Mouse (Mus musculus): Measurements from ENCODE around the gene Snai1. TPM values are rescaled to one million over a fixed set of nuclear protein-coding genes. Genes with fewer than 3 reads are reported as not detected.

The Snai1 gene
- total RNA-seq, 2 experiments from 2014 or later: 0.52 to 0.88 TPM

DNA sequence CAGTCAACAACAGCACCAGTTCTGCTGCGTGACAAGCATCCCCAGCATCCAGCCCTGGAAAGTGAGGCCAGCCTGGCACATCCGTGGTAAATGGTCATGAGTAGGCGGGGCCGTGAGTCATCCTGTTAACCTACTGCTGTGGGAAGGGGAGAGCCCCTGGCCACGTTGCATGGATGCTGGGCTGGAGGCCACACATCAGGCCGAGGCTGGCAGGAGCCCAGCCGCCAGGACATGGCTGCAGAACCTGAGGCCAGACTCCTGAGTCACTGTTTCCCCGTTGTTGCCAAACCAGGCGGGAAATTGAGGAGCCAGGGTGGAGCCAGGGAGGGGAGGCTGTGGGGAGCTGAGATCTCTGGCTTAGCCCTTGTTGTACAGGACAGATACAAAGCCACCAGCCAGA lies 36.8 kb downstream of the Snai1 start:
- DNase-seq (ENCODE audit: low spot score in 2 of 2): no peak
- intact Hi-C loops (cut with DNase I): no loop called here

DNA sequence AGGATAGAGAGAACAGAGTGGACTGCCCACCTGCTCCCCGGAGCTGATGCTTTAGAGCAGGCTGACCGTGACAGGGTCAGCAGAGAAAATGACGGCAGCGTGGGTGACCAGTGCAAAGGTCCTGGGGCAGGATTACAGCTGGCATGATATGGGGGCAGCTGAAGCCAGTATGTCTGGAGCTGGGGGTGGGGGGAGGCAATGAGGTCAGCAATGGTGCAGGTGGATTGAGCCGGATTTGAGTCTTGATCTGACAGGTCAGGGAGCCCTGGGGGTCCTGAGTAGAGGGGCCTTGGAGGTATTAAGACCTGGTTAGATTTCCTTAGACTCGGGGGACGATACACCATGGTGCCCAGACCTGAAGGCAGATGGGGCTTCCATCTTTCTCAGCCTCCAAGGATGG lies 37.6 kb downstream of the Snai1 start:
- DNase-seq (ENCODE audit: low spot score in 2 of 2): no peak
- intact Hi-C loops (cut with DNase I): no loop called here

DNA sequence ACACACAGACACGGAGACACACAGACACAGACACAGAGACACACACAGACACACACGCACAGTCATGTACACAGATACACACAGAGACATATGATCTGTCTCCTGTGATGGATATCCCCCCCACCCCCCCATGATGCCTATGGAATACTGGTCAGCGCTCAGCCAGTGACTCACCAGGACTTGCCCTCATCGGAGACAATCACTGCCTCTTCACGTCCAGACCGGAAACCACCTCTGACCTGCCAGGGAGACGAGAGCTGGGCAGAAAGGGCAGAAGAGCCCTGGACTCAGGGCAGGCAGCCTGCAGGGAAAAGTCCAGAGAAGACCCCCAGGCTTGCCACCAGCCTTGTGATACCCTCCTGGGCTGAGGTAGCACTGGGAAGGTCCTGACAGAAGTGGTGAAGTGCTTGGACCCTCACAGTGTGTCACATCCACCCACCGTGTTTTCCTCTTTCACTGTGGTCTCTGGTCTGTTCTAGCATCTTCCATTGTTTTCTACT lies 38.2 kb downstream of the Snai1 start:
- no peak for DNase-seq (ENCODE audit: low spot score in 2 of 2)
- intact Hi-C loops (cut with DNase I): no loop called here

DNA sequence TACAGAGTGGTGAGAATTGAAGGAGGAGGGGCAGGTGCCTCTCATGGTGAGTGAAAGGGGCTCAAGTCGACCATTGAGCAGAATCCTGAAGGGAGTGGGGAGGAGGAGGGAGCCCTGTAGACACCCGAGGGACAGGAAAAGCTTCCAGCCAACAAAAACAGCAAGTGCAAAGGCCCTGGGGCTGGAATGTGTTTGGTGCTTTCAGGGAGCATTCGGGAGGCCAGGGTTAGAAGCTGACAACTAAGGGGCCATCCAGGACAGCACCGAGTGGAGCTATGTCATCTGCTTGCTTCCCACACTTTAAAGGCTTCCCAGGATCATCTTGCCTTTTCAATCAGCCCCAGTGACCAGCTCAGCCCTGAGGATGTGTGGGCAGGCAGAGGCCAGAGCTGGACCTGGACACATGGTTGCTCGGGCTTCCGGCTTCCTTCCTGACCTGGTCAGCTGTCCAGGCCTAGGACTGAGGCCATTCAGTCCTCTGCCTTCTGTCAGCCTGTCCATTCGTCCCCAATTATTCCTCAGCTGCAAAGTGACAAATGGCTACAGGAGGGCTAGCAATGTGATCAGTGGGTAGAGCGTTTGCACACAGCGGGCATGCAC lies 39.3 kb downstream of the Snai1 start:
- intact Hi-C loops (cut with DNase I): no loop called here
- no peak for DNase-seq (ENCODE audit: low spot score in 2 of 2)

DNA sequence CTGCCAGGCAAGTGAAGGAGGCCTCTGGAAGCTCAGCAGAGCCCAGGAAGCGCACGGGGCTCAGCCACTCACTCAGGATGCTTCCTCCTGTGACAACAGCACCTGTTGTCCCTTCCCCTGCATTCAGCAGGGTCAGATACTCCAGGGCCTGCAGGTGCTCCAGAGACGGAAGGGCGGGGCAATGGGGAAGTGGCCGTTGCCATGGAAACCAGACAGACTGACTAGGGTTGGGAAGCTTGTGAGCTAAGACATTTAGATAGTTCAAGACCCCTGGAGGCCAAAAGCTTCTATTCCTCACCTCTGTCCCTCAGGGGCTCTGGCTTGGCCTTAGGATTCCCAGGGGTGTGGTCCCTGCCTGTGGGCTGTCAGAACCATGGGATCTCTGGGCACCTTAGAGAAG lies 40.5 kb downstream of the Snai1 start:
- intact Hi-C loops (cut with DNase I): no loop called here
- no peak for DNase-seq (ENCODE audit: low spot score in 2 of 2)

DNA sequence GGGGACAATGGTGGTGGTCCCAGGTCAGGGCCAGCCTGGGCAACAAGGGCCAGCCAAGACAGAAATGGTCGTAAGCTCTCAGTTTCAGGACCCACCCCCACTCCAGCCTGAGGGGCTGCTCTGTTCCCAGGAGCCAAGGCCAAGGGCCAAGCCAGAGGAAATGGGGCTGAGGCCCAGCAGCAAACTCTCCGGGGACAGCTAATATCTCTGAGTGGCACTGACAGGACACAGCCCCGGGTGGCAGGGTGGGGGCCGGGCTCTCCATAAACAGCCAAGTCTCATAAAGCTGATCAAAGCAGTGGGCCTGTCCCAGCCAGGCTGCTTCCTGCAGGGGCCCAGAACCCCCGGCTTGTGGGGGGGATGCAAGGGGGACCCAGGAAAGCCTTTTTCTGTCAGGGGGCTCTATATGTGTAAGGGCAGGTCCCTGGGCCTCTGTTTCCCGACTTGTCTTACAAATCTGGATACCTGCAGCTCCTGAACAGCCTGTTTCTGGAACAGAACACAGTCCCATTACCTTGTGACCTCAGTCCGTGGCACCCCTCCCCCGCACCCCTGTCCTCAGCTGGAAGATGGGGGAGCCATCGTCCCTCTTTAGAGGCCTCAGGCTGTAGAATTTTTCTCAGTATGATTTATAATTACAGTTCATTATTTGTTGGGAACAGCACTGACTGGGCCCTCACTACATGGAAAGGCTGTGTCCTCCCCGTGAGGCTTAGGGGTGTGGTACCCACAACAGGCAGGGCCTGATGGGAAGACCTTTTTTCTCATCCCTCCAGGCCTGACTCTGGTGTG lies 45.4 kb downstream of the Snai1 start:
- intact Hi-C loops (cut with DNase I): no loop called here
- no peak for DNase-seq (ENCODE audit: low spot score in 2 of 2)

DNA sequence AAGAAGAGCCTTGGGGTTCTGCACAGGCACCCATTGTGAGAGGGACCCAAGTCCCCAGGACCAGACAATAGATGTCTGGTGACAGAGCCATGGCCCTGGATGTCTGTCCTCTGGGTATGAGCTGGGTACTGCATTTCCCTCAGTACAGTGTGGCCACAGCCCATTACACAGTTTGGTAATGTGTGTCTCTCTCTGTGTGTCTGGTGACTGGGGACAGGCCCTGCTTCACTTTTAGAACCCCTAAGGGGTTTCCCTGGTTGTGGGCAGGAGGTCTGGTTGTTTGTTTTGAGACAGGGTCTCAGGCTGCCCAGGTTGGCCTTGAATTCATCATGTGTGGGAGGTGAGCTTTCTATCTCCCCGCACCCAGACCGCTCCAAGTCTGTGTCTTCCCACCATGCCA lies 47.3 kb downstream of the Snai1 start:
- DNase-seq (ENCODE audit: low spot score in 2 of 2): no peak
- intact Hi-C loops (cut with DNase I): no loop called here

DNA sequence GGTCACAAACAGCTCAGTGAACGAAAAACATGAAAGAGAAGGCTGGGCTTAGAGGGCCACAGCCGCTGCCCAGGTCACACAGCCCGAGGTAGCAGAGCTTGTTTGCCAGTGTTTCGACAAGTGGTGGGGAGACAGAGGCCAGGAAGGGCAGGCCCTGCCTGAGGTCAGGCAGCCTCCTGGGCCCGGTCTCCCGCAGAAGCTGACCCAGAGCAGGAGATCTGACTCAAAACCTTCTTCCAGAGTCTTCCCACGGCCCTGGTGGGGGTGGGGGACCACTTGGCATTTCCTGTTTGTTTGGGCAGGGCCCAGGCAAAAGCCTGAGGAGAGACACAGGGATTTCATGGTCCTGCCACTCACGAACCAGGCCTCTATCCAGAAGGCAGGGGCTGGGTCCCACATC lies 48.0 kb downstream of the Snai1 start:
- intact Hi-C loops (cut with DNase I): no loop called here
- DNase-seq (ENCODE audit: low spot score in 2 of 2): no peak

DNA sequence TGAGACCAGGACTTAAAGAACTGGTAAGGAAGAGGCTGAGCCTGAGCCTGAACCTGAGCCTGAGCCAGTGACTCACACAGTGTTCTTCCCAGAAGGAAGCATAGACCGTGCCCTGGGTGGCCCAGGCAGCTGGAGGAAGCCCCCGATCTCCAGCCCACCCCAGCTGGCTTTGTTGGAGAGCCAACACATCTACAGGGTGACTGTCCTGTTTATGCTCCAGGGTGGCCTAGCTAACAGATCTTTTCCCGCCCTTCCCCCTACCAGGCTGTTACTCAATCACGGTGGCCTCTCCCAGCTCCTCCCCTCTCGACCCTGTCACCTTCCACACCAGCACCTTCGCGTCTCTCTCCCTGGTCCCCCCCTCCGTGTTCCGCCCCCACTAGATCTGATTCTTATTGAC lies 49.0 kb downstream of the Snai1 start:
- intact Hi-C loops (cut with DNase I): no loop called here
- DNase-seq (ENCODE audit: low spot score in 2 of 2): no peak

DNA sequence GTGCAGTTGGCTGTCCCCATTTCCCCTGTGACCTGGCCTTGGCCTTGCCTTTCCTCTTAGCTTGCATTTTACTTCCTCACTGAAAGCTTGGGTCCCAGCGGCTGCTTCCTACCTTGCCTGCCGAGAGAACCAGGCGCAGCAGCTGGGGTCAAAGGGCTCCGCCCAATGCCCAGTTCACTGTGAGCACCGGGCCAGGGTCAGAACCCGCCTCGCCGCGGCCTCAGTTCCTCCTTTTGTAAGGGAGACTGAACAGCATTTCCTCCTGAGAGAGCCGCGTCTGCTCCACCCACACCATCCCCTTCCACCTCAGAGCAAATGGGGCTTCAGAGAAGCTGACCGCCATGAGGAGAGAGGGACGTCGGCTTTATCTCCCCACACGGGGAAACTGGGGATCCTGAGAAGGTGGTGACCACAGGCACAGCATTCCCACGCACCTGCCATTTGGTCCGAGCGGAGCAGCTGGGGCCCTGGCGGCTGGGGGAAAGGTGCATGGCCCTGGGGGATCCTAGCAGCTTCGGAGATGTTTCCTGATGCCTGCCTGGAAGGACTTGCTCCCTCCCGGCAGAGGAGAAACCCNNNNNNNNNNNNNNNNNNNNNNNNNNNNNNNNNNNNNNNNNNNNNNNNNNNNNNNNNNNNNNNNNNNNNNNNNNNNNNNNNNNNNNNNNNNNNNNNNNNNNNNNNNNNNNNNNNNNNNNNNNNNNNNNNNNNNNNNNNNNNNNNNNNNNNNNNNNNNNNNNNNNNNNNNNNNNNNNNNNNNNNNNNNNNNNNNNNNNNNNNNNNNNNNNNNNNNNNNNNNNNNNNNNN lies 51.0 kb downstream of the Snai1 start:
- no peak for DNase-seq (ENCODE audit: low spot score in 2 of 2)
- intact Hi-C loops (cut with DNase I): no loop called here

Other genes with a start within 250 kb of the Snai1 start
- 10 to 100 TPM; 47.9 to 54.0 TPM for gene B4galt5, start 189.0 kb upstream of the Snai1 start, total RNA-seq (2021)
- 10 to 100 TPM; 25.6 to 35.4 TPM for gene Slc9a8, start 116.5 kb upstream of the Snai1 start, total RNA-seq (2021)
- gene Rnf114, start 45.5 kb upstream of the Snai1 start, total RNA-seq (2021): 10 to 100 TPM; 55.1 to 60.7 TPM
- gene Spata2, start 45.3 kb upstream of the Snai1 start, total RNA-seq (2021): 10 to 100 TPM; 73.6 to 79.8 TPM
- 100 to 1,000 TPM; 246 to 259 TPM for gene Ube2v1, start 93.9 kb downstream of the Snai1 start, total RNA-seq (2021)
- gene Gm20431, start 123.3 kb downstream of the Snai1 start, total RNA-seq (2021): 10 to 100 TPM; 42.3 to 46.8 TPM
- 10 to 100 TPM; 12.9 to 18.8 TPM for gene Cebpb, start 150.7 kb downstream of the Snai1 start, total RNA-seq (2021)
- gene Tmem189, start 151.6 kb downstream of the Snai1 start, total RNA-seq (2021): 10 to 100 TPM; 45.2 to 48.3 TPM

All from left cerebral cortex, postnatal 36 days (tissue).